9 mouse cellular contexts compared by ENCODE assay signal in the genomic region with DNA sequence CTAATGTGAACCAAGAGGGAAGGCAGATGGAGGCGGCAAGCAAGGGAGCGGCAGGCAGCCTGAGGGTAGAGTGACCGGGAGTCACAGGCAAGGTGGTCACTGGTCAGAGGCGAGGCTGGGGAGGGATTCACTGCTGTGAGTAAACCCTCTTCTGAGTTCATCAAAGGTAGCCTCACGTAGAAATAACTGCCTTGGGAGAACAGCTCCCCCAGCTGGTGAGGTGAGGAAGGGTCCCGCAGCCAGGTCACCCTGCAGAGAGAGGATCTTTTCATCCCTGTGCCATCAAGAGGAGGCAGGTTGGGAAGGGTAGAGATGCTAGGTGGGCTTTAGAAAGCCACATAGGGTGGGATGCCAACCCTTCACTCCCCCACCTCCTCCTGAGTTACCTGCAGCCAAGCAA. TPM values are rescaled to one million over a fixed set of nuclear protein-coding genes. Genes with fewer than 3 reads are reported as not detected.
DNase-seq lines count a peak whose midpoint lies in the region; ATAC-seq and TF ChIP-seq lines count a peak whose summit lies in the region.
"Had no signal": no experiment of that assay in that cellular context is flagged by ENCODE, and none has a peak within 500 bp of the region (broad histone marks: within the 10 kb centered on the region; RNA-seq: fewer than 3 reads in every experiment).

No protein-coding gene starts in this region.

- no peaks in the 10 kb centered on the region for H3K27me3 ChIP-seq in liver, adult 2 months (ENCODE audit: control insufficient read depth, insufficient read depth, low read length)
- H3K27me3 ChIP-seq in liver, embryonic 12.5 days (replicated peaks) = peaks cover 50% of the 10 kb centered on the region
- H3K27me3 ChIP-seq in G1E (ENCODE audit: insufficient read depth, low read length) = peaks cover 49% of the 10 kb centered on the region
- H3K27me3 ChIP-seq in kidney, adult 2 months (replicated peaks; ENCODE audit: control insufficient read depth, insufficient read depth, low read length) = no peaks in the 10 kb centered on the region

- no peaks in the 10 kb centered on the region for H3K79me2 ChIP-seq in liver, adult 2 months (ENCODE audit: control insufficient read depth, insufficient read depth, low read length)

- H3K27ac ChIP-seq in liver, adult 2 months (replicated peaks; ENCODE audit: insufficient read depth, low read depth, low read length) = no peak overlapping the region
- H3K27ac ChIP-seq in liver, embryonic 12.5 days = no peak overlapping the region
- no peak overlapping the region for H3K27ac ChIP-seq in kidney, adult 2 months (ENCODE audit: insufficient read depth, low read depth, low read length)

- no peak overlapping the region for H3K4me2 ChIP-seq in liver, embryonic 12.5 days

- no peak for TF ChIP-seq POLR2A in liver, adult 2 months (IDR thresholded peaks at IDR 0.05; ENCODE audit: extremely low read depth, insufficient read depth, low read length)
- no peak for TF ChIP-seq POLR2A in kidney, adult 2 months (IDR thresholded peaks at IDR 0.05; ENCODE audit: low read depth, low read length)

- peak; percentile 26 for DNase-seq in liver, adult 2 months (ENCODE audit: extremely low read depth, low read depth, low spot score)
- DNase-seq in G1E (ENCODE audit: low spot score) = no peak
- peak; percentile 36 for DNase-seq in c-Kit-positive CD71-negative TER-119-negative erythroid progenitor cells, embryonic 14.5 days (ENCODE audit: low read depth)
- DNase-seq in kidney, adult 2 months = peak; percentile 46
- peak; percentile 41 for DNase-seq in lung, postnatal 25 days (ENCODE audit: low spot score)
- DNase-seq in thymus, postnatal 14 days = peak; percentile 60
- no peak for DNase-seq in cerebellum, postnatal 36 days

- no peak overlapping the region for H3K9ac ChIP-seq in liver, adult 2 months (ENCODE audit: low read depth, low read length)
- H3K9ac ChIP-seq in liver, embryonic 12.5 days = no peak overlapping the region

- peak; percentile 89 for TF ChIP-seq CTCF in liver, adult 2 months (IDR thresholded peaks at IDR 0.05; ENCODE audit: low read depth, low read length)
- peak; percentile 54 for TF ChIP-seq CTCF in G1E (IDR thresholded peaks at IDR 0.05; ENCODE audit: low read depth, low read length)
- peak; percentile 86 for TF ChIP-seq CTCF in kidney, adult 2 months (conservative IDR thresholded peaks at IDR 0.05; ENCODE audit: insufficient read depth, insufficient read length, low read depth, low read length)

- ATAC-seq in liver, embryonic 12.5 days = no peak
- no peak for ATAC-seq in G1E (ENCODE audit: extremely low read depth, insufficient number of reproducible peaks, low FRiP score, poor library complexity, severe bottlenecking)

- no peaks in the 10 kb centered on the region for H3K36me3 ChIP-seq in liver, adult 2 months (ENCODE audit: control insufficient read depth, insufficient read depth, low read length)
- no peaks in the 10 kb centered on the region for H3K36me3 ChIP-seq in liver, embryonic 12.5 days
- no peaks in the 10 kb centered on the region for H3K36me3 ChIP-seq in G1E (replicated peaks)
- H3K36me3 ChIP-seq in kidney, adult 2 months (ENCODE audit: control insufficient read depth, insufficient read depth, low read length) = no peaks in the 10 kb centered on the region

- WGBS in liver, adult 2 months = 20% methylated on average over 6 of the region's 6 CpGs
- WGBS in liver, embryonic 12.5 days (ENCODE audit: insufficient replicate concordance) = 16% methylated on average over 6 of the region's 6 CpGs
- 26% methylated on average over 6 of the region's 6 CpGs for whole genome bisulfite sequencing in kidney, adult 2 months

- no peaks in the 10 kb centered on the region for H3K9me3 ChIP-seq in liver, embryonic 12.5 days (replicated peaks)
- no peaks in the 10 kb centered on the region for H3K9me3 ChIP-seq in G1E (replicated peaks)

- H3K4me1 ChIP-seq in liver, adult 2 months (ENCODE audit: control insufficient read depth, insufficient read depth, low read length) = no peaks in the 10 kb centered on the region
- no peaks in the 10 kb centered on the region for H3K4me1 ChIP-seq in liver, embryonic 12.5 days
- peaks cover 3% of the 10 kb centered on the region; the same call in 1 of the 2 replicates for H3K4me1 ChIP-seq in G1E (ENCODE audit: insufficient read depth, low read depth, low read length)
- H3K4me1 ChIP-seq in kidney, adult 2 months (ENCODE audit: control insufficient read depth, insufficient read depth, low read length) = no peaks in the 10 kb centered on the region

- no peak overlapping the region for H3K4me3 ChIP-seq in liver, adult 2 months (ENCODE audit: insufficient read depth, low read depth, low read length)
- no peak overlapping the region for H3K4me3 ChIP-seq in liver, embryonic 12.5 days
- no peak overlapping the region for H3K4me3 ChIP-seq in G1E (ENCODE audit: low read depth, low read length)
- no peak overlapping the region for H3K4me3 ChIP-seq in kidney, adult 2 months (ENCODE audit: insufficient read depth, low read depth, low read length)

RNA-seq across cellular contexts. Expression of gene Slc38a8, which starts 4.7 kb away (rescaled TPM):
- total RNA-seq in liver, adult 2 months (2014; rRNA removed) = not detected in 2 replicates
- polyA plus RNA-seq in liver, adult 2 months (2012; rRNA removed) = not detected in 2 replicates
- polyA plus RNA-seq in liver, embryonic 12.5 days (2016; fragmentation: Nextera tagmentation; extraction: Ambion mirVana) = not detected in 2 replicates
- not detected in 2 replicates for total RNA-seq in G1E (2014; fragmentation: Nextera tagmentation)
- total RNA-seq in G1E (2017) = 0.06 and 0.11 TPM in 2 replicates
- polyA plus RNA-seq in G1E (2012) = not detected in 2 replicates
- polyA plus RNA-seq in kidney, adult 2 months (2012; rRNA removed) = 0.08 TPM in 1 of 2 replicates, not detected in the other
- polyA plus RNA-seq: stomach, embryonic 14.5 days had no signal

RNA-seq across cellular contexts. Expression of gene Necab2, which starts 50.3 kb away (rescaled TPM):
- 0.07 TPM in 1 of 2 replicates, not detected in the other for total RNA-seq in liver, adult 2 months (2014; rRNA removed)
- 0.11 TPM in 1 of 2 replicates, not detected in the other for polyA plus RNA-seq in liver, adult 2 months (2012; rRNA removed)
- 0.23 and 0.25 TPM in 2 replicates for polyA plus RNA-seq in liver, embryonic 12.5 days (2016; fragmentation: Nextera tagmentation; extraction: Ambion mirVana)
- not detected in 2 replicates for total RNA-seq in G1E (2014; fragmentation: Nextera tagmentation)
- total RNA-seq in G1E (2017) = 0.06 TPM in 1 of 2 replicates, not detected in the other
- not detected in 2 replicates for polyA plus RNA-seq in G1E (2012)
- 0.07 and 0.11 TPM in 2 replicates for polyA plus RNA-seq in kidney, adult 2 months (2012; rRNA removed)

Comparison
In these comparisons a context has a peak if more than half of its experiments do, and no peak if none do; other contexts are left out.
1. DNase-seq: peak in liver, adult 2 months (single experiment), c-Kit-positive CD71-negative TER-119-negative erythroid progenitor cells, embryonic 14.5 days (single experiment), kidney, adult 2 months (single experiment), lung, postnatal 25 days (single experiment) and thymus, postnatal 14 days (single experiment); none in G1E (single experiment) and cerebellum, postnatal 36 days (0 of 2).
2. Peak in every context shown above with its lines, with median percentiles within 50 percentile points of each other: CTCF ChIP-seq.